Mouse (Mus musculus): ENCODE data around the gene Zfp362. TPM values are rescaled to one million over a fixed set of nuclear protein-coding genes. Genes with fewer than 3 reads are reported as not detected.

Zfp362 gene
- total and polyA plus RNA-seq, 3 experiments = 9.7 to 70.1 (median 16.1) TPM

DNA sequence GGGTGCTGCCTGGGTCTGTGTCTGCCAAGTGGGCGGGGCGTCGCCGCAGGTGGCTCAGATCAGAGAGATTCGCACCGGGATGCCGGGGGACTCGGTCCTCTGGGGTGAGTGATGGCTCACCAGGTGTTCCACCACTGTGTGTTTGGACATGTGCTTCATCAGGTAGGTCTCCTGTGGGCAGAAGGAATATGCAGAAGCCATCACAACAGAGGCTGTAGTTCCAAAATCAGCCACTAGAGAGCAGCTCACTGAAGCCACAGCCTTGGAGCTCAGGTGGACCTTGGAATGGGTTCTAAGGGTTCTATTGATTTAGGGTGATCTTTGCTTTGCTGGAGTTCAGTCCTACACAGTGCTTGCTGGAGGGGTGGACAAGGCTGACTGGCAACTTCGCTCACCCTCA lies 31.4 kb downstream of the Zfp362 start:
- dilution Hi-C loops (cut with MboI; ENCODE audit: extremely low pct_ligation_motif_present, extremely low pct_unique_long_range_greater_than_20kb, low sequenced_read_pairs) = no loop called here
- DNase-seq (ENCODE audit: extremely low read depth) = peak; percentile 64
- in situ Hi-C loops (cut with MboI; ENCODE audit: low pct_ligation_motif_present, low pct_unique_long_range_greater_than_20kb, low sequenced_read_pairs) = no loop called here
- 0 out of 2 replicates have a peak, but pooled peaks cover 8% of the 10 kb centered on the region for H3K79me2 ChIP-seq (replicated peaks; ENCODE audit: control insufficient read depth, extremely low read depth, insufficient read depth, poor library complexity, severe bottlenecking)
- peaks cover 25% of the 10 kb centered on the region for H3K9me3 ChIP-seq (replicated peaks; ENCODE audit: low read length)
- H3K27me3 ChIP-seq (replicated peaks) = no peaks in the 10 kb centered on the region
- H3K36me3 ChIP-seq (replicated peaks in 1 of 2; ENCODE audit: control insufficient read depth in 1 of 2, insufficient read depth in 1 of 2, low read length in 1 of 2) = peaks cover 51 to 81% of the 10 kb centered on the region in 2 experiments
- H3K4me3 ChIP-seq (replicated peaks in 1 of 3; ENCODE audit: low read depth in 2 of 3, low read length in 2 of 3, poor library complexity in 1 of 3) = no peak overlapping the region
- no peak for TF ChIP-seq ZC3H11A (IDR thresholded peaks at IDR 0.05; ENCODE audit: low read depth, low read length)
- peak; percentile 77 to 99 for TF ChIP-seq CTCF (conservative IDR thresholded peaks at IDR 0.05 in 1 of 2, IDR thresholded peaks at IDR 0.05 in 1 of 2; ENCODE audit: low read depth in 2 of 2, low read length in 2 of 2)
- 0 out of 2 replicates have a peak, but pooled peaks have one; percentile 33 for TF ChIP-seq TCF12 (IDR thresholded peaks at IDR 0.05; ENCODE audit: low read depth, low read length)
- TF ChIP-seq SMC3 (IDR thresholded peaks at IDR 0.05; ENCODE audit: low read depth, low read length) = peak; percentile 83
- TF ChIP-seq RAD21 (IDR thresholded peaks at IDR 0.05; ENCODE audit: low read depth, low read length) = peak; percentile 58
- peaks cover 3 to 17% of the 10 kb centered on the region in 2 experiments; a peak in 3 of 4 replicates for H3K4me1 ChIP-seq (ENCODE audit: control insufficient read depth in 1 of 2, insufficient read depth in 2 of 2)
- no peak overlapping the region for H3K9ac ChIP-seq (ENCODE audit: insufficient read depth, low read depth)
- H3K27ac ChIP-seq (ENCODE audit: insufficient read depth, low read depth) = no peak overlapping the region
- no peak overlapping the region for H3K4me2 ChIP-seq (ENCODE audit: insufficient read depth, low read depth, poor library complexity, severe bottlenecking)

GRCm38 (mm10) chr4:128773820-128774219 lies 32.0 kb downstream of the Zfp362 start:
- TF ChIP-seq ZKSCAN1 (IDR thresholded peaks at IDR 0.05; ENCODE audit: borderline replicate concordance, low read depth, low read length) (no peak), JUN (IDR thresholded peaks at IDR 0.05; ENCODE audit: insufficient read depth, low read depth, low read length) (no peak), CHD2 (IDR thresholded peaks at IDR 0.05; ENCODE audit: low read length) (no peak), MXI1 (IDR thresholded peaks at IDR 0.05; ENCODE audit: low read depth, low read length) (no peak), USF2 (conservative IDR thresholded peaks at IDR 0.05; ENCODE audit: low read depth, low read length) (no peak), MAFK (IDR thresholded peaks at IDR 0.05; ENCODE audit: insufficient replicate concordance, low read length) (no peak), TBP (conservative IDR thresholded peaks at IDR 0.05; ENCODE audit: low read depth, low read length) (no peak), GABPA (IDR thresholded peaks at IDR 0.05; ENCODE audit: insufficient replicate concordance, low read depth, low read length) (no peak), E2F4 (IDR thresholded peaks at IDR 0.05; ENCODE audit: insufficient replicate concordance, low read depth, low read length) (no peak), RAD21 (IDR thresholded peaks at IDR 0.05; ENCODE audit: low read depth, low read length) (no peak), JUND (conservative IDR thresholded peaks at IDR 0.05; ENCODE audit: low read depth, low read length) (no peak), HCFC1 (IDR thresholded peaks at IDR 0.05; ENCODE audit: low read depth, low read length) (no peak), POLR2AphosphoS2 (IDR thresholded peaks at IDR 0.05; ENCODE audit: low read depth, low read length) (no peak), UBTF (IDR thresholded peaks at IDR 0.05; ENCODE audit: low read depth, low read length) (no peak)
- in situ Hi-C loops (cut with MboI; ENCODE audit: low pct_ligation_motif_present, low pct_unique_long_range_greater_than_20kb, low sequenced_read_pairs) = no loop called here
- H3K36me3 ChIP-seq (replicated peaks in 1 of 2; ENCODE audit: control insufficient read depth in 1 of 2, insufficient read depth in 1 of 2, low read length in 1 of 2) = peaks cover 50 to 75% of the 10 kb centered on the region in 2 experiments

More at GRCm38 (mm10) chr4:128773820-128774219, 32.0 kb downstream of the Zfp362 start:
- Histone ChIP-seq H3K4me2 (ENCODE audit: insufficient read depth, low read depth, poor library complexity, severe bottlenecking) (no peak overlapping the region), H3K9ac (ENCODE audit: insufficient read depth, low read depth) (no peak overlapping the region), H3K27me3 (replicated peaks) (no peaks in the 10 kb centered on the region), H3K4me1 (ENCODE audit: control insufficient read depth in 1 of 2, insufficient read depth in 2 of 2) (peaks cover 3 to 24% of the 10 kb centered on the region in 2 experiments; a peak in 3 of 4 replicates), H3K27ac (ENCODE audit: insufficient read depth, low read depth) (no peak overlapping the region), H3K9me3 (replicated peaks; ENCODE audit: low read length) (peaks cover 25% of the 10 kb centered on the region), H3K79me2 (replicated peaks; ENCODE audit: control insufficient read depth, extremely low read depth, insufficient read depth, poor library complexity, severe bottlenecking) (0 out of 2 replicates have a peak, but pooled peaks cover 6% of the 10 kb centered on the region), H3K4me3 (replicated peaks in 1 of 3; ENCODE audit: low read depth in 2 of 3, low read length in 2 of 3, poor library complexity in 1 of 3) (no peak overlapping the region)
- DNase-seq (ENCODE audit: extremely low read depth) = no peak
- dilution Hi-C loops (cut with MboI; ENCODE audit: extremely low pct_ligation_motif_present, extremely low pct_unique_long_range_greater_than_20kb, low sequenced_read_pairs) = no loop called here
